Mouse (Mus musculus): Measurements from ENCODE around the gene Fibcd1.

Fibcd1 gene

GRCm38 (mm10) chr2:31845896-31846691 lies at the start of gene Fibcd1:
Fibcd1 (minus strand) TSS chr2:31846005.
- no peak for DNase-seq (ENCODE audit: low spot score)

- no peak for DNase-seq (ENCODE audit: low spot score)
Observed at GRCm38 (mm10) chr2:31894221-31894870, 48.5 kb upstream of the Fibcd1 start.

- no peak for DNase-seq (ENCODE audit: low spot score)
Observed at GRCm38 (mm10) chr2:31893110-31893669, 47.4 kb upstream of the Fibcd1 start.

GRCm38 (mm10) chr2:31891219-31891618 lies 45.4 kb upstream of the Fibcd1 start:
- DNase-seq (ENCODE audit: low spot score): peak; percentile 30

- peak; percentile 62 for DNase-seq (ENCODE audit: low spot score)
Observed at GRCm38 (mm10) chr2:31888871-31889270, 43.1 kb upstream of the Fibcd1 start.

GRCm38 (mm10) chr2:31887030-31887429 lies 41.2 kb upstream of the Fibcd1 start, which contains the start of gene Lamc3:
Lamc3 (plus strand) TSS chr2:31887291.
- DNase-seq (ENCODE audit: low spot score): peak; percentile 64

- DNase-seq (ENCODE audit: low spot score): no peak
Observed at GRCm38 (mm10) chr2:31884806-31885205, 39.0 kb upstream of the Fibcd1 start.

GRCm38 (mm10) chr2:31883061-31883460 lies 37.3 kb upstream of the Fibcd1 start:
- DNase-seq (ENCODE audit: low spot score): no peak

GRCm38 (mm10) chr2:31880868-31881267 lies 35.1 kb upstream of the Fibcd1 start:
- no peak for DNase-seq (ENCODE audit: low spot score)

- no peak for DNase-seq (ENCODE audit: low spot score)
Observed at GRCm38 (mm10) chr2:31878610-31879009, 32.8 kb upstream of the Fibcd1 start.

- DNase-seq (ENCODE audit: low spot score): no peak
Observed at GRCm38 (mm10) chr2:31876446-31876845, 30.6 kb upstream of the Fibcd1 start.

GRCm38 (mm10) chr2:31874290-31874855 lies 28.6 kb upstream of the Fibcd1 start:
- DNase-seq (ENCODE audit: low spot score): no peak

- no peak for DNase-seq (ENCODE audit: low spot score)
Observed at GRCm38 (mm10) chr2:31870683-31871082, 24.9 kb upstream of the Fibcd1 start.

GRCm38 (mm10) chr2:31869692-31870091 lies 23.9 kb upstream of the Fibcd1 start:
- no peak for DNase-seq (ENCODE audit: low spot score)

GRCm38 (mm10) chr2:31868538-31869164 lies 22.8 kb upstream of the Fibcd1 start:
- DNase-seq (ENCODE audit: low spot score): no peak

- DNase-seq (ENCODE audit: low spot score): no peak
Observed at GRCm38 (mm10) chr2:31867773-31868537, 22.1 kb upstream of the Fibcd1 start.

GRCm38 (mm10) chr2:31865794-31866193 lies 20.0 kb upstream of the Fibcd1 start:
- no peak for DNase-seq (ENCODE audit: low spot score)

GRCm38 (mm10) chr2:31865322-31865721 lies 19.5 kb upstream of the Fibcd1 start:
- no peak for DNase-seq (ENCODE audit: low spot score)

- no peak for DNase-seq (ENCODE audit: low spot score)
Observed at GRCm38 (mm10) chr2:31864891-31865290, 19.1 kb upstream of the Fibcd1 start.

- no peak for DNase-seq (ENCODE audit: low spot score)
Observed at GRCm38 (mm10) chr2:31863766-31864165, 18.0 kb upstream of the Fibcd1 start.

- DNase-seq (ENCODE audit: low spot score): no peak
Observed at GRCm38 (mm10) chr2:31862919-31863318, 17.1 kb upstream of the Fibcd1 start.
